Mouse (Mus musculus): ENCODE measurements around the gene Gne.

DNA sequence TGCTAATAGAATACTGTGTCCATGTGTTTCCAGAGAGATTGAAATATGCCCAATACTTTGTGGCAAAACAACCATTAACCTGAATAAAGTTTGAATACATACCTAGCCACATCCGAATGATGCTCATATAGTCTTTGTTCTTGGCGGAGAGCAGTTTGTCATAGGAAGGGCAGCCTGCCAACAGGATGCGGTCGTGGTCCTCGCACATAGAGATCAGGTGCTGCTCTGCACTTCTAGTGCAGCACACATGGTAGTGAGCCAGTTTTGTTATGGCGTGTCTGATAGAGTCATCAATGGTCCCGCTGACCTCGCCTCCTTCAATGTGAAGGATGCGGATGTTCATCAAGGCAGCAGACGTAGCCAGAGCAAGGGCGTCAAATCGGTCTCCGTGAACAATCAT, 24.3 kb downstream of the Gne start:
- no peak for TF ChIP-seq EP300 (IDR thresholded peaks at IDR 0.05; ENCODE audit: low read depth)
- no peak for TF ChIP-seq CTCF (IDR thresholded peaks at IDR 0.05; ENCODE audit: low read depth)
